Mouse (Mus musculus) left cerebral cortex, postnatal 25 days (tissue): ENCODE data around the gene Zfp770. TPM values are rescaled to one million over a fixed set of nuclear protein-coding genes. Genes with fewer than 3 reads are reported as not detected.

ENCODE experiments used
- DNase-seq, 2 experiments: peaks; one replicate each; pipeline ENCODE4 v3.0.0; 2022; ENCODE audit warnings: low spot score in 2 of 2, mixed read lengths in 1 of 2
- intact Hi-C: fragments of 180-260 bp; cut with DNase I; formaldehyde crosslinking; loops from one replicate; pipeline ENCODE4 v1.15.1; 2025
- microRNA-seq, 2 experiments: library from miRNA; unstranded; fragments of <30 nt; microRNA quantifications; one replicate each; pipeline ENCODE4 v1.2.0; 2022
- total RNA-seq, 2 experiments: library from RNA; stranded (reverse); gene quantifications; 2 replicates each; pipeline ENCODE4 v1.2.3; 2021

Zfp770 gene
- total RNA-seq, 2 experiments from 2014 or later, result 26.5 to 27.8 TPM

DNA sequence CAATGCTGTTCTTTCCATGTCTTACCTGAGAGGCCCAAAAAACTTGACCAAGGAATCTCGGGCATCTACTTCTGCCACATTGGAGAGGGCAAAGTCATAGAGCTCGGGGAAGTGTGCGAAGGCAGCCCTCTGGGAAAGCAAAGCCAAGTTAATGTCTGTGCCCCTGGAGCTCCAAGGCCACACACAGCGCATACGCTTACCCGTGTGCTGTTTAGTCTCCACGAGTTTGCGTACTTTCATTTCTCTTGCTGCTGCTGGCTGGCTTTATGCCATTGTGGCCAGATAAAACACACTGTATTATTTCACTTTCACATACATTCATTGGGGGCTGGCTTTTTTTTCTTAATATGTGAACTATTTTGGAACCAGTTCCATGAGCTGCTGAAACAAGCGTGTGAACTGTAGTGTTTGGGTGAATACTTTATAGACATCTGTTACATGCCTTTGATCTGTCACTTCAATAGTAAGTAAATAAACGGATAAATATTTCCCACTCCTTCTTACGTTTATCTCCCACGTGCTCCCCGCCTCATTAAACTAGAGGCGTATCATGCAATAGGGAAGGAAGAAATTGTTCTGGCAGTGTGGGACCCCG lies 54.3 kb downstream of the Zfp770 start:
- intact Hi-C loops, result loop anchor here (5.0 kb wide), 1 partner anchor 35 kb away; no protein-coding TSS in a partner anchor

DNA sequence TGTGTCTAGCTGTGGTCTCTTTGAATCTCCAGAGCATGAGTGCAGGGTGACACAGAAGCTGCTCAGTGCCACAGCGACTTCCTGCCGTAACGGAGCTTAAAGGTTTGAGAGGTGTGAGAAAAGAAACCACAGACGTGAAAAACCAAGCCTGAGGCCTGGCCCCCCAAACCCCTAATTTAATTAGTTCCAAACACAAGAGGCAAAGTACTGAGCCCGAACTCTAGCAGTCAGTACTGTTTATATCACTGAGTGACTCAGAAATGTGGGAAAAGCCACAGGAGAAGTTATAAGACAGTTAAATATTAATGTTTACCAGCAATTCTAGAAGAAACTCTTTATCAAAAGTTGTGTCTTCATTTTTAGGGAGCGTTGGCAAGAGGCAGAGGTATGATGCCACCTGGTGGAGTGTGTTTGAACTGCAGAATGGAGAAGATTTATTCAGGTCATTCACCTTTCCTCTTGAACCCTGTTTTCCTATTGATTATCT lies 55.9 kb downstream of the Zfp770 start:
- peak; percentile 27 to 31 for DNase-seq
- intact Hi-C loops, result loop anchor here (2.0 to 5.0 kb wide), 2 partner anchors 33 to 279 kb away; no protein-coding TSS in a partner anchor

More for the DNA sequence above, 54.3 kb downstream of the Zfp770 start:
- no peak for DNase-seq

DNA sequence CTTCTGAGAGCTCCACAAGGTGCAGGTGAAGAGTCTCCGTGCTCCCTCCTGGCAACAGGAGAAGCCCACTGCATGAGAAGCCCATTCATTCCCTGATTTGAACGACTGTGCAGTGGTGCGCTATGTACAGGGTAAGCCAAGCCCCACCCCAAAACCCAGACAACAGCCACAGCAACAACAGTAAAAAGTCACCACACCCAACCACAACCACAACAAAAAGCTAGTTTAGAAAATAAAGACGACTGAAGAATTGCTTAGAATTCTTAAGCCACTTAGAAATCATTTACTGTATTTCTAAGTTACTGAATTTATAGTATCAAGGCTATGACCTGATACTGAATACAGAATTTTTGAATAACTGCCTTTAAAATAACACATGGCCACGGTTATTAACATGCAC lies 56.4 kb downstream of the Zfp770 start:
- DNase-seq, result no peak
- intact Hi-C loops, result loop anchor here (2.0 to 5.0 kb wide), 2 partner anchors 33 to 278 kb away; no protein-coding TSS in a partner anchor

DNA sequence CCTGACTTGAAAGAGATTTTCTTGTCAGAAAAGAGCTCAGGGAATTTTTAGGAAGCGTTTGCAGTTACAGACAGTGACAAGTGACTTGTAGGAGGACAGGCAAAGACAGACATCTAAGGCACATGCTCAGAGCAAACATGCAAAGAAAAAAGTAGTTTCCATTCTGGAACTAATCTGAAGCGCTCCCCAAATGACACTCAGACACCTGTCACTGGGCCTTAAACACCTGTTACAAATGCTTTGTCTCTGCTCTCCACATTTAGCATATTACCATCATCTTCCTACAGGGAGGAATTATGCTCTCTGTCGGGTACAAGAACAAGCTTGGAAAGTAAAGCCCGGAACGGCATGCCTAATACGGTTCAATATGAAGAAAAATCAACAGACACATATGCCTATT lies 57.4 kb downstream of the Zfp770 start:
- no peak for DNase-seq
- intact Hi-C loops, result loop anchor here (2.0 kb wide), 1 partner anchor 277 kb away; no protein-coding TSS in a partner anchor

Small RNA genes lying within 50 kb of the gene (microRNA-seq; reads per million reads assigned to microRNA genes)
- gene Mir7002, result 0 to 0.34 reads per million in 2 experiments

Other genes with a start within 250 kb of the Zfp770 start
- 1 to 10 TPM; 6.1 to 7.2 TPM for gene Gjd2, start 187.8 kb downstream of the Zfp770 start, total RNA-seq
- not detected for gene Actc1, start 147.9 kb downstream of the Zfp770 start, total RNA-seq
- 10 to 100 TPM; 31.4 to 35.2 TPM for gene Aqr, start 14.4 kb downstream of the Zfp770 start, total RNA-seq